Mouse (Mus musculus) urinary bladder, postnatal 14 days (tissue): ENCODE results near the gene Irgq.
"Not testable (repeated sequence)": the region's sequence is repeated elsewhere in the genome, so short reads cannot be mapped to it uniquely, and the experiment has no call there.

Experiments used
- DNase-seq: peaks from one replicate; pipeline ENCODE4 v3.0.0; 2021; ENCODE audit warnings: low spot score

The Irgq gene

DNA sequence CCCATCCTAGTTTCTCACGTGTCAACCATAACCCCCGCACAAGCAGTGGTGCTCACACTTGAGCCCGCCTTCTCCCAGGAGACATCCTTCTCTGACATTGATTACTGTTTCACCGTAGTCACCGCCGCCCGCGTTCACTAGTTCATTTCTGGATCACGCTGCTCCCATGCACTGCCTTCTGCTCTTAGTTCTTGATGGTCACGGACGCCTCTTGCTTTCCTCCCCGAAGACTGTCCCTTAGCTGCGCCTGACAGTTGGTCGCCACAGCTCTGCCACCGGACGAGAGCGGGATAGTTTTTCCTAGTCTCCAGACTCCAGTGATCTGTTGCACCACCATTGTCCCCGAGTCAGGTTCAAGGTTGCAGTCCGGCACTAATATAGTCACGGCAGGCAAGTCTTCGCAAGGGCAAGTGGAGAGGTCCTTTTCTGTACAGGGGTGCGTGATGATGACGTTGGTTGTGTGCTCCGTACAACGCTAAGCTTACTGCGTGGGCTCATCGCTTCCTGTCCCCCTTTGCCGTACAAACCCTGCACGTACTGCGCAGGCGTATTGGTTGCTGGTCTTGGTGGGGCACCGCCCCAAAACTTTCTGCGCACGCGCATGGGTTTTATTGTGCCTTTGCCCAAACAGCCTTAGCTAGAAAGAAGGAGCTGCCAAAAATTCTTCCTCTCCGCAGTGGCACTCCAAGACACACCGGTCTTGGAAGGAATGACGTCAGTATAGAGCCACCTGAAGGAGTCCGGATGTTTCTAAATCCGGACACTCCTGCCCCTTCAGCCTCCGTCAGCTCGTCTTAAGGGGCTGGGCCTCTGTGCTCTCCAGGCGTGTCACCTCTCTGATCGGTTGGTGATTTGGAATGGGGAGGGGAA lies at the start of gene Irgq:
Gene Irgq (plus strand): TSS at position 628 of the 870 bp plus-strand sequence.
- DNase-seq = peak; percentile 99

DNA sequence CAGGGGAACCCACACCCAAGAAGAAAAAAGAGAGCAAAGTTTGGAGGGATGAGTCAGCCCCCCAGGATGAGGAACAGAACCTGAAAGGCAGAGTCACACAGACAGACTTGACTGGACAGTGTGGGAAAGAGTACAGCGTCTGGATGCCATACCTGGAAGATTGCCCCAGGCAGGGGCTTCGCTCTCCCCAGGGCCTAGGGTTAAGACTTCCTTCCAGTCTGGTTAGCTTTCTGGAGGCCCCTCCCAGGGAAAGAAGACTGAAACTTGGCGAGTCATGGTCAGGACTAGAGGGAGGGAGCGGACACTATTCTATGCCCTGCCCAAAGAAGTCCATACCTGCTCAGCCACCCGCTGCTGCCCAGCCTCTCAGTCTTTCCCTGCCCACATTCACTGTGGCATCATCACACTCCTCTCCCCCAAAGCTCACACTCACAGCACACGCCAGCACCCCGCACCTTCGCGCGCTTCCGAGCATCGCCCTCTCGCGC lies 49.5 kb upstream of the Irgq start:
- no peak for DNase-seq

DNA sequence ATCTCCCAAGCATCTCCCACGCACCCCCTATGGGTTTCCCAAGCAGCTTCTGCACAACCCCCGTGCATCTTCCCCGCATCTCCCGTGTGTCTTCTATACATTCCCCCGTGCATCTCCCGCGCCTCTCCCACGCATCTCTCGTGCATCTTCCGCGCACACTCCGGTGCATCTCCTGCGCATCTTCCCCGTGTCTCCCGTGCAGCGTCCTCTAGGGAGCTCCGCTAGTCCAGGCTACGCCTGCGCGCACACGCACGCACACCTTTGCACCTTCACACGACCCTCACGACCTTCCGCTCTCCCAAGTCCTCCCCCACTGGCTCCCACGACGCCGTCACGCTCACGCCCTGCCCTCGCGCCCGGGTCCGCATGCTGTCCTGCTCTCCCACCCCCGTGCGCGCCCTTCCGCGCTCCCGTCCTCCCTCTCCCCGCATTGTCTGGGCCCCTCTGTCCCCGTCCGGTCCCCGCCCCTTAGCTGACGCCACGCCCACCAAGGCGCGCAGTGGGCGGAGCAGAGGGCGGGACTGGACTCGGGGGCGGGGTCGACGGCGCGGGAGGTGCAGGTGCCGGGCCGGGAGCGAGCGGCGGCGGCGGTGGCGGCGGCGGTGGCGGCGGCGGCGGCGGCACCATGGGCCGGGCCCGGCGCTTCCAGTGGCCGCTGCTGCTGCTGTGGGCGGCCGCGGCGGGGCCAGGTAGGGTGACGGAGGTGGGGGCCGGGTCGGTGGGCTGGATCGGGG lies 48.8 kb upstream of the Irgq start, which contains the start of gene Cadm4:
Gene Cadm4 (plus strand): TSS at position 550 of the 734 bp plus-strand sequence.
- peak; percentile 83 for DNase-seq

DNA sequence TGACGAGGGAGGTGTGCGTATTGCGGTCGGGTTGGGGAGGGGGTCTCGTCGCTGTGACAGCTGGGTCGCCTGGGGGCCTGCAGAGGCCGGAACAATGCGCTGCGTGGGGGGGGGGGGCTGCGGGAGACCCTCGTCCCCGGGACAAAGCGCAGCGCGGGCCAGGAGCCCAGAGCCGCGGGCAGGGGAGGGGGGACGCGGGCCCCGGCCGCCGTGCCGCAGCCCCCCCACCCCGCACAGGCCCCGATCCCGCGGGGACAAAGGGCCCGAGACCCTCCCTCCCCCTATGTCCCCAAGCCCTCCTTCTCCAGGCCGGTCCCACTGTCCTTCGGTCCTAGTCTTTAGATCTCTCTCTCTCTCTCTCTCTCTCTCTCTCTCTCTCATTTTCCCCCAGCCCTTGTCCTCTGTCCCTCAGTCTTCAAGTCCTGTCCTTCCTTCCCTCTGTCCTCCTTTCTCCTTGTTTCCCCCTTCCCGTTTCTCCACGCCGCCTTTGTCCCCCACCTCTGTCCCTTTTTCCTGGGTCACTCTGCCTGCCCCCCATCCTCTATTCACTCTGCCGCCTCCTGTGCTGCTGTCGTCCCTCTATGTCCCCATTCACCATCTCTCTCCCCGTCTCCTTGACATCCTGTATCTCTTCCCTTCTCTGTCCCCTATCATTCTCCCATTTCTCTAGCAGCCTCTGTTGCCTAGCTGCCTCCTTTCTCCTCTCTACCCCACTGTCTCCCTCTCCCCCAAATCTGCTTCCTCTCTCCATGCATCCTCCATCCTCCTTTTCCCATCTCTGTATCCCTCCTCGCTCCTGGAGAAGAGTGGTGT lies 48.1 kb upstream of the Irgq start:
- no peak for DNase-seq

DNA sequence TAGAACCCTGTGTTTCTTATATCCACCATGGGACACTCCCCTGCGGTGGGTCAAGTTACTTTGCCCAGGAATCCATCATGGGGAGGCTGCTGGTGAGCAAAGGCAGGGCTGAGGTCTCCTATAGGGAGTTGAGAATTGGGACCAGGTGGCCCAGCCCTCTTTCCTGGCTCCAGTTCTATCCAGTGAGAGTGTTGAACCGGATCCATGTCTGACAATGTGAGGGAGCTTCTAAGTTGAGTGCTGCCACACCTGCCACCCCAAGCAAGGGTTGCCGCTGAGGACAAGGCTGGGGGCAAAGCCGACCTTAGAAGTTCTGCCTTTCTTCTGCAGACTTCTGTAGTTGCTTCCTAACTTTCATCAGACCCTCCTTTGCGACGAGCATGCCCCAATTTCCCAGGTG lies 47.2 kb upstream of the Irgq start:
- DNase-seq = not testable (repeated sequence)

DNA sequence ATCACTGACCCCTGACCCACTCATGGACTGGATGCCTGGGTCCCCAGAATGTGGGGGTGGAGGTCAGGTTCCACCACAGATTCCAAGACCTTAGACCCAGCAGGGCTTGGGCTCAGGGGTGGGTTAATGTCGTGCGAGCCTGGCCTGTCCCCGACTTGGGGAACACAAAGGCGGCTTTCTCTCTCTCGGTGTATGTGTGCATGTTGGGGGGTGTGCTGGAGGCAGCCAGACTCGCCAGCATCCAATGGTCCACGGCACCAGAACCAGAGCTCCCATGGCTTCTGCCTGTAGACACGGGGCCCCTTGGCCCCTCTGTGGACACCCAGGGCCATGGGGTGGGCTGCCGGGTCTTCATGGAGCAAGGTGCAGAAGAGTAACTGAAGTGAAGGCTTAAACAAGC lies 45.0 kb upstream of the Irgq start:
- DNase-seq = no peak

DNA sequence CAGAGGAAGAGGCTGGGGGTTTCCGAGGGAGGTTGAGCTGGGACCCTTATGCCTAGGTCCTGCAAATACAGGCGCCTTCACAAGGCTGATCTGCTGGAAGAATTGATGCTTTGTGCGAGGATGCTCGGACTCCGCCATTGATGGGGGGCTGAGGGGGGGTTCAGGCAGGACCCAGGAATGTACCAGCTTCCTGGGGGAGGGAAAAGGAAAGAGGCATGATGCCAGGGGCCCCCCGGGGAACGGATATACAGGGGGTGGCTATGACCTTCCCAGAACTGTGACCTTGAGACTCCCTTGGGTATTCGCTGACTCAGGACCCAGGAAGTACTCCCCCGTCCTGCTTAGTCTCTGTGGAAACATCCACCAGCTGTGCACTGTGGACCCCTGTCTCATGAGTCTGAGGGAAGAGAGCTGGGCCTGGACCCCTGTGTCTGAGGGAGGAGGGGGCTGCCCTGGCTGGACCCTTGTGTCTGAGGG lies 43.8 kb upstream of the Irgq start:
- no peak for DNase-seq

DNA sequence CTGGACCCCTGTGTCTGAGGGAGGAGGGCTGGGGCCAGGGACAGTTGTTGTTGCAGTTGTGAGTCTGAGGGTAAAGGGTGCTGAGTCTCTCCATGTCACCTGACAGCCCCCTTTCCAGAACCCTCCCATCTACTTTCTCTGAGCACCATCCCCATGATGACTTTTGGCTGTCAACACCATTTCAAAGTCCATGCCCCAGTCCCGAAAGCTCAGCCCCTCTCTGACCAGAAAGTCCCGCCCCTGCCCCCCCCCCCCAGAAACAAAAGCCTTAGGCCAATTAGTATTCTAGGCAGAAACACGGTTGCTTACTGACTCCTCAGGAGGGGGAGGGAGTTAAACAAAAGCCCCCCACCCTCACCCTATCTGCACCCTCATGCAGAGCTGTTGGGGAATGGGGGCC lies 43.1 kb upstream of the Irgq start:
- no peak for DNase-seq

DNA sequence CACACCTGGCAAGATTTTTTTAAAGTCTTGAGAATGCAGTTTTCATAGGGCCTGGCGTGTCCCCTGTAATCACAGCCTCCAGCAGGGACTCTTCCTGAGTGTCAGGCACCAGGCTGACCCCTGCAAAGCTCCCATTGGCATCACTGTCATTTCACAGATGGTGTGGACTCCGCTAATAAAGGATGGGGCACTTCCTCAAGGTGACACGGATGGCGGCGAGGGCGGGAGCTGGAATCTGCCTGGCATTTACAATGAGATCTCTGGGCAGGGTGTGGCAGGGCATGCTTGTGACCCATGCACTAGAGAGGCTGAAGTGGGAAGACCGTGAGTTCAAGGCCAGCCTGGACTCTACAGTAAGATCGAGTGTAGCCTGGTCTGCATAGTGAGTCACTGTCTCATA lies 42.2 kb upstream of the Irgq start:
- DNase-seq = no peak

DNA sequence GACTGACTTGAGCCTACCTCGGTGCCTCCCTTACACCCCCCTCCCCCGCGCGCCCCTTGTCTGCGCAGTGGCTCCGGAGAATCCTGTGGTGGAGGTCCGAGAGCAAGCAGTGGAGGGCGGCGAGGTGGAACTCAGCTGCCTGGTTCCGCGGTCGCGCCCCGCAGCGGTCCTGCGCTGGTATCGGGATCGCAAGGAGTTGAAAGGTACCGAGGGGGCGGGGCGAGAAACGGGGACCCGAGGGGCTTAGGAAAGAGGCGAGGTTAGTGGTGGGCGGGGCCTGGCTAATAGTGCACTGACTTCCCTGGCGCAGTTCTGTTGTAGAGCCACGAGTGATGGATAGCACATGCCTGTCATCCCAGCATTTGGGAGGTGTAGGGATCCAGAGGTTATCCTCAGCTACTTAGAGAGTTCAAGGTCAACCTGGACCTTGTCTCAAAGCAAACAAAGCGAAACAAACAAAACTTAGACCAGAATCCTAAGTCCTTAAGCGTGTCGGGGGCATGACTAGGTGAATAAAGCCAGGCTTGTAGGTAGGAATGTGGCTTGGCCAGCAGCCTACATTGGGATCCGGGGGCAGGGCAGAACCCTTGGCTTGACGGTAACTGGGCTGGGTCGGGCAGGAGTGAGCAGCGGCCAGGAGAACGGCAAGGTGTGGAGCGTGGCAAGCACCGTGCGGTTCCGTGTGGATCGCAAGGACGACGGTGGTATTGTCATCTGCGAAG lies 30.5 kb upstream of the Irgq start:
- DNase-seq = no peak

DNA sequence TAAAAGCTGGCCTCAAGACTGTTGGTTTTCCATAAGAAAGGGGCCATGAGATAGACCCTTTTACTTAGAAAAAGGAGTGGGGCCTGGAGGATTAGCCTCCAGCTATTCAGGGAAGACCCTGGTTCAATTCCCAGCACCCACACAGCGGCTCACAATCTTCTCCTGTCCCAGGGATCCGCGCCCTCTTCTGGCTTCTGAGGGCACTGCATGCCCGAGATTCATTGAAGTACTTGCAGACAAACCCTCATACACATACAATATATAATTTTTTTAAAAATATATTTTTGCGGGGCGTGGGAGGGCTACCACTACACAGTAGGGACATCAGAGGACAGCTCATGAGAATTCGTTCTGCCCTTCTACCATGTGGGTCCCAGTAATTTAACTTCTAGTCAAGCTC lies 29.6 kb upstream of the Irgq start:
- DNase-seq = no peak

DNA sequence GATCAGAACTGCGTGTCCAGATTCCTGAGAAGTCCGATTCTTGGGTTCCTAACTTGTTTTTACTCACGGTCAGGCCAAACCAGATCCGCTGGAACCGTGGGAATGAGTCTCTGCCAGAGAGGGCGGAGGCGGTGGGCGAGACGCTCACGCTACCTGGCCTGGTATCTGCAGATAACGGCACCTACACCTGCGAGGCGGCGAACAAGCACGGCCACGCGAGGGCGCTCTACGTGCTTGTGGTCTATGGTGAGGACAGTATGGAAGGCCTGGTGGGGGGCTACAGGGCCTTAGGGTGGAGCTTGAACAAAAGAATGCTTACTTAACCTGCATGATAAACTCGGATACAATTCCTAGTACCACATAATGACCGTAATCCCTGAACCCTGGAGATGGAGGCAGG lies 29.0 kb upstream of the Irgq start:
- peak; percentile 37 for DNase-seq

DNA sequence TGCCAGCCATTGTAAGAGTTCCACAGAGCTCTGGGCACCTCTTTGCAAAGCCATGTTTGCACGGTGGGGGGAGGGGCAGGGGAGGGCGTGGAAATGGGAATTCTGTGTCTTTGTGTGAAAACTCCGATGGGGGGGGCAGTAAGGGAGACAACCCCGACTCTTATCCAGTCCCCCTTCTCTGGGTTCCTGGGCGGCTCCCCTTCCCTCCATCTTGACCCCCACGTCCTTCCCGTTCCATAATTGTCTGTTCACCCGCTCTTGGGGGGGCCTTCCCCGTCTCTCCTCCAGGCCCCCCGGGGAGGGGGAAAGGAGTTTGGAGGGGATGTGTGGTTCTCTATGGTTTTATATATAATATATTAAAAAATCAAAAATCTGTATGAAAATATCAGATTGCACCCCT lies 26.5 kb upstream of the Irgq start:
- no peak for DNase-seq

DNA sequence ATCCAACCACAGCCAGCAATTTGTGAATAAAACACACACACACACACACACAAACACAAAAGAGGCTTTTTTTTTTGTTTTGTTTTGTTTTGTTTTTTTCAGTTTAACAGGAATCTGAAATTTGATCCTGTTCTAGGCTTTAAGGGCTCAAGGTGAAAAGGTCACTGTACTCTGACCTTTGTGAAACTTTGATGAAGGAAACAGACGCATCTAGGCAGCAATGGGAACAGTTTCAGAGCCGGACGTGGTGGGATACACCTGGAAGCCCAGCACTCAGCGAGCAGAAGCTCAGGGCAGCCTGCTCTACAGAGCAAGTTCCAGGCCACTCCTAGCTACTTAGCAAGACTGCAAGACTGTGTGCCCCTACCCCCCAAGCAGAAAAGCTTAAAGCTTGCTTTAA lies 25.6 kb upstream of the Irgq start:
- DNase-seq = no peak

DNA sequence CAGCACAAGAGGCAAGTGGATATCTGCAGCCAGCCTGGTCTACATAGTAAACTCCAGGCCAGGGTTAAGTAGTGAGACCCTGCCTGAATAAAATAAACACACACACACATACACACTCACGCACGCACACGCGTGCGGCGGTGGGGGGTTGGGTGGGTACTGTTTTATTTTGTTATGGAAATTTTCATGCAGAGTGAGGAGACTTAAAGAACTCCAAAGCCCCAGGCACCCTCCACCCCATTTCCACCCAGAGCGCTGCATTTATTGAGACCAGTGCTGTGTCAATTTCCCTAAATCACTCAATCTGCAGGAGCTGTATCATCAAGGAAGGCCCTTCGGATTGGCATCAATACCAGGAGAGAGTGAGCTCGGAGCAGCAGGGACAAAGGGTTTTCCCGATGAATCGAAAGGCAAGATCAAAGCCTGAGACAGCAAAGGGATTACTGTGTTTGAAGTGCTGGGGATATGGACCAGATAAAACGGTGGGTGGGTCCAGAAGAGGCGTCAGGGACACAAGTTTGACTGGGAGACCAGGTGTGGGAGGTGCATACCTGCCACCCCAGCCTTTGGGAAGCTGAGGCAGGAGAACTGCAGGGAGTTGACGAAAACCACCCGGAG lies 24.9 kb upstream of the Irgq start:
- no peak for DNase-seq

DNA sequence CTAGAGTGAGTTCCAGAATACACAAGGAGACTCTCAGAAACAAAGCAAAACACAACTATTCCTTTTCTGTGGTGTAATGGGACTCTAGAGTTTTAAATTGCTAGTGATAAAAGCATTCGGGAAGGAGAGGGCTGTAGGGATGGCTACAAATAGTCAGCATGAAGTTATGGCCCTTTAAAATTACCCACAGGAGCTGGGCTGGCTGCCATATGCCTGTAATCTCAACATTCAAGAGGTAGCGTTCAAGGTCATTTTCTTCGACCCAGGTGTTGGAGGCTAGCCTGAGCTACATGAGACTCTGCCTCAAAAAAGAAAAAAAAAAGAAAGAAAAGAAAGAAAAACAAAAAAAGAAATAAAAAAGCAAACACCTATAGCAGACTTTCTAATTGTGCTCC lies 24.4 kb upstream of the Irgq start:
- DNase-seq = no peak

DNA sequence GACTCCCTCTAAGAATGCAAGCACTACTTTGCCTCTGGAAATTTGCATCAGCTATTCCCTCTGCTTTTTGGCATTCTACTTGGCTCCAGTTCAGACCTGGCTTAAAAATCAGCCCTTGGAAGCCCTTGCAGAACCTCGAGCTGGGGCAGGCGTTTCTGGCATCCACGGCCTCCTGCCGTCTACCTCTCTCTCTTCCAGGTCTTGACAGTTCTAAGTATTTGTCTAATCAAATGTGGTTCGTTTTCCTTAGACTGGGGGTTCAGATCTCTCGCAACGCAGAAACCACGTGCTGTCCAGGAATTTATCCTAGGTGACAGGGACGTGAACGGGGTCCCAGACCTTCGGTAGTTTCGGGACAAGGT lies 24.0 kb upstream of the Irgq start:
- DNase-seq = peak; percentile 40

DNA sequence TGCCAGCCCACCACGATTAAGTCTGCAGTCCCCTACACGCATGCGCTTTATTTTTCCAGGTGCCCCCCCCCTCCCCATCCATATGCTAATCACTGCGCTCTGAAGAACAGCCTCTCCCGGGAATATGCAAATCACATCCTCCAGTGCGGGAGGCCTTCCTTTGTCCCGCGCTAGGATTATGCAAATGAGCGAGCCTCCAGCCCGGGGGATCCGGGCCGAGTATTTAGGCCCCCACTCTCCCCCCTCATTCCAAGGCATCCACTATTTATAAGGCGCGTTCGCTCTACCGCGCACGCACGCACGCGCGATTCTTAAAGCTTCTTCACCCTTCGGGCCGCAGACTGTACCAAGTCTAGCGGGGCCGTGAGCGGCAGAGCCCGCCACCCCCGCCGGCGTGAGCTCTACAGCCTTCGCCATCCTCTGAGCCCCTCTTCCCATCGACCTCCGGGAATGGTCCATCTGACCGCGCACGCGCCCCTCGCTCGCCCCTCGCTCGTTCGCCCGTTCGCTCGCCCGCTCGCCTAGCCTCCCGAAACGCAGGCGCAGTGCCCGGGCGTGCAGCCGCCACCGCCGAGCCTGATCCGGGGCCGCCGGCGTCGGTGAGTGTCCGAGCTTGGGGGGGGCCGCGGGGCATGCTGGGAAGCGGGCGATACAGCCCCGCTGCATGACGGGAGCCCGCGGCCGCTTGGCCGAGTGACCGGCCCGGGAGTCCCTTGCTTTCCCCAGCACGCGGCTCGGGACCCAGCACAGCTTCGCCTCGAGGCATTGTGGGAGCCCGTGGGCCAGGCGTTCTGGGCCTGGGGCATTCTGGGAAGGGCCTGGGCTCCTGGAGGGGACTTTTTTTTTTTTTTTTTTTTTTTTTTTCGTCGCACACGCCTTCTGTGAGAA lies 23.4 kb upstream of the Irgq start, which contains the start of gene Zfp428:
Gene Zfp428 (plus strand): TSS at position 169 of the 888 bp plus-strand sequence.
- peak; percentile 86 for DNase-seq

DNA sequence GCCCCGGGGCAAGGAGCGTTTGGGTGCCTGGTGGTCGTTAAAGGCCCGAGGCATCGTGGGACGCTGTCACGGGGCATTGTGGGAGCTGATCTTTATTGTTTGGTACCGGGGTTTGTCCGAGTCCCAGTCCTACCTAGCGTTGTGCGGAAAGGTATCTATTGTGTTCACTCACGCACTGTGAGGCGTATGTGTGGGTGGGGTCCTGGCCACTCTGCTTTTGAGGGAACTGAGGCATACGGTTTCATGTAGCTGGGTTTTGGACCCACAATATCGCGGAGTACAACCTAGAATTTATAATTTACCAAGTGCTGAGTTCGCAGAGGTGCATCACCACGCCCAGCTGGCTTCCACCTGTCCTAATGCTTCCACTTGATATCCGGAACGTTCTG lies 22.8 kb upstream of the Irgq start:
- no peak for DNase-seq

DNA sequence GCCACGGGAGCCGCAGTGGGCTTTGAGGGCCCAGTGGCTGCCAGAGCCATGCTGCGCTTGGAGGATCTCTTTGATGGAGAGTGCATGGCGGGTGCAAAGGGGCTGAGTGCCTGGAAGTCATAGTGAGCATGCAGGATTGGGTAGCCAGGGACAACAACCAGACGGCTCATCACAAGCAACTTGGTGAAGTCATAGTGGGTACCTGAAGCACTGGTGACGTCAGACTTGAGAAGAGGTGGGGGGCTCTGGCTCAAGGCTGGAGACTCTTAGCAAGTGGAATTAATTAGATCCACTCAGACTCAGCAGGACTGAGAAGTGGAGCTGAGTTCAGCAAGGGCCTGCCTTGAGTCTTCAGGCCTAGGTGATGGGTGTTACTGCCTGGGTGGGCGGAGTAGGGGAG lies 18.1 kb upstream of the Irgq start, which contains the start of gene AC161166.1:
Gene AC161166.1 (minus strand): TSS at position 101 of the 400 bp plus-strand sequence.
- no peak for DNase-seq
